Mouse (Mus musculus): Measurements from ENCODE around the gene Tmem100.

DNA sequence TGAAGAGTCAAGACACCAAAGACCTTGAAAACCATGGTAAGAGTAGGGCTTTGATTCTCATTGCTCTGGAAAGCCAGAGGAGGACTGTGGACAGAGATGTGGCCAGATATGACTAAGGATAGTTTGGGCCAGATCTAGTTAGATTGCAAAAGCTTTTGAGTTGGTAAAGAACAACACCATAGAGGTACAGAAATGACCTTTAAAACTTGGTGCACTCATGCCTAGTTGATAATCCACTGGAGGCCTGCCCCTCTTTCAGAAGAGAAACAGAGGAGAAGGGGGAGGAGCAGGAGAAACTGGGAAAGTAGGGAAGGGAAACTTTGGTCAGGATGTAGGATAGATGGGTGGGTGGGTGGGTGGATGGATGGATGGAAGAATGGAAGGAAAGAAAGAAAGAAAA, 38.5 kb upstream of the Tmem100 start:
- TF ChIP-seq CTCF (IDR thresholded peaks at IDR 0.05) (no peak), POLR2A (IDR thresholded peaks at IDR 0.05; ENCODE audit: insufficient read depth, low read depth, low read length) (no peak)
